Mouse (Mus musculus) bone marrow, adult 2 months (tissue): Measurements from ENCODE around the gene Ankrd44.

Source experiments
- CTCF ChIP-seq: fragments of 200-500 bp; IDR thresholded peaks from 2 replicates; pipeline ENCODE4 v1.5.1; 2011; ENCODE audit warnings: low read length, control low read depth; ENCODE audit not compliant: control insufficient read depth, insufficient read depth
- POLR2A ChIP-seq: fragments of 200-500 bp; IDR thresholded peaks from 2 replicates; pipeline ENCODE4 v1.6.1; 2011; ENCODE audit warnings: low read depth, mild to moderate bottlenecking, control low read depth, low read length, borderline replicate concordance; ENCODE audit not compliant: control insufficient read depth

DNA sequence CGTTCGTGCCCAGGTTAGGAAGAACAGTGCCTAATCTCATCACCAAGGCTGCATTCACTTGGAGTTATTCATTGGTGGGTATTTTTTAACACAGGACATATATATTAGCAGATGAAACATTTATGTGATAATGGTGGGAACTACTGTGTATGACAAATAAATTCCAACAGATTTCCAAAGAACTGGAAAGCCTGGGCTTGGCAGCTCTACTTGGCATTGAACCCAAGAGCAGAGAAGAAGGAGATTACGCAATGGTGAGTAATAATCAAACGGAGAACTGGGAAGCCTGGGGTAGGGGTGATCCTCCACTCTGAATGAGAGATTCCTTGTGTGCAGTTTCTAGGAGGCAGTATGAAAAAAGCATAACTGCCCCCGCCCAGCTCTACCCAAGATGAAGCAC is 196.9 kb downstream of the Ankrd44 start:
- no peak for TF ChIP-seq CTCF
- TF ChIP-seq POLR2A = no peak
